Mouse (Mus musculus) lung, postnatal 0 days (tissue): ENCODE measurements around the gene Klhdc10.

Experiments
- CTCF ChIP-seq: IDR thresholded peaks from 2 replicates; pipeline ENCODE4 v1.5.1; 2016; ENCODE audit warnings: antibody characterized with exemption, mild to moderate bottlenecking
- EP300 ChIP-seq: IDR thresholded peaks from 2 replicates; pipeline ENCODE4 v1.6.1; 2016; ENCODE audit warnings: antibody characterized with exemption, mild to moderate bottlenecking, control low read depth

GRCm38 (mm10) chr6:30436476-30436875 lies 34.8 kb downstream of the Klhdc10 start:
- TF ChIP-seq CTCF: no peak
- TF ChIP-seq EP300: no peak
